Mouse (Mus musculus): ENCODE results near the gene Trp53bp2. TPM values are rescaled to one million over a fixed set of nuclear protein-coding genes. Genes with fewer than 3 reads are reported as not detected.

Trp53bp2 gene
- 10 to 100 TPM; 18.8 to 32.8 TPM for polyA plus RNA-seq (2017; shearing (Covaris generic))

DNA sequence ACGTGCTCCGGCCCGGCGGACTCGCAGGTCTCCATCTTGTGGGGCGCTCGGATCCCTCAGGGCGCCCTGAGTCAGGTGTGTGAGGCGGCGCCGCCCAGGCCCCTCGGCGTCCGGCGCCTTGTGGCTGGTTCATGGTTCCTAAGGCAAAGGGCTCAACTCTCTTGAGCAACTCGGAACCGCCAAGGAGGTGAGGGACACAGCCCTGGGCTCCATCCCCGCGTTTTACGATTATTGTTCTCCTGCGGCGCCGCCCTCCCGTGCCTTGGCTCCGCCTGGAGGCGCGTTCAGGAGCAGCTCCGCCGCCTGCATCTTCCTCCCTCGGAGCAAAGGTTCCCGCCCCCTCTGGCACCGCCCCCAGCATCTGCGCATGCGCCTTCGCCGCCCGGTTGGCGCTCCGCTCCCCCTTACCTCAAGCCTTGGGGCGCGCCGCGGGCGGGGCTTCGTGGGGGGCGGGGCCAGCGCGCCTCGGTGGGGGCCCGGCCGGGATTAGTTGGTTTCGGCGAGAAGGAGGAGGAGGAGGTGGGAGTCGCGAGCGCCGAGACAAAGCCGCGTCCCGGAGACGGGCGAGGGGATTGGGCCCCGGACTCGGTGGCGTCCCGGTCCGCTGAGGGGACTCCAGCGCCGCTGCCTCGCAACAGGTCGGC lies at the start of gene Trp53bp2:
Trp53bp2 (plus strand) TSS at position 489 of the 644 bp plus-strand sequence.

Other genes with a start within 250 kb of the Trp53bp2 start
- under 1 TPM; 0.06 to 0.12 TPM for gene Vmn1r1, start 244.7 kb upstream of the Trp53bp2 start, polyA plus RNA-seq (2017; shearing (Covaris generic))
- 100 to 1,000 TPM; 106 to 142 TPM for gene Degs1, start 126.4 kb upstream of the Trp53bp2 start, polyA plus RNA-seq (2017; shearing (Covaris generic))
- gene Fbxo28, start 67.5 kb upstream of the Trp53bp2 start, polyA plus RNA-seq (2017; shearing (Covaris generic)), result 10 to 100 TPM; 56.1 to 70.5 TPM
- gene Capn2, start 108.4 kb downstream of the Trp53bp2 start, polyA plus RNA-seq (2017; shearing (Covaris generic)), result 100 to 1,000 TPM; 147 to 155 TPM
- gene Capn8, start 155.8 kb downstream of the Trp53bp2 start, polyA plus RNA-seq (2017; shearing (Covaris generic)), result 1 to 10 TPM in 1 of 2 experiments, under 1 TPM in 1; 0.14 to 2.0 TPM

Measured in inflammation-experienced regulatory T-cells (primary cell).